Mouse (Mus musculus): ENCODE data around the gene Greb1.

DNA sequence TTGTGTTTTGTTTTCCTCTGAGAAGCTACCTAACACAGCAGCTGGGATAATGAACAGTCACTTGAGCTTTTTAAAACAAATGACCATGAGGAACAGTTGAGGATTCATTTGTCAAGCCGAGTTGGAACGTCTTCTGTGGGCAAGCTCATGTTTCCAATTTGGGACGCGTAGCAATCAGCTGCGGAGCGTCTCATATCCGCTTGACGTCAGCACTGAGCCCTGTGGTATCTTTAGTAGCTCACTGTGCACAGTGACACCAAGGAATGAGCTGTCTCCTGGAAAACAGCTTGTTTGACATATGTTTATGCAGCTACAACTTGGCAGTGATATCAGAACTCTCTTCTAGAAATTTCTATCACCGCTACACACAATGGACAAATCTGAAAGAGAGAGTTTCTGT, 35.5 kb upstream of the Greb1 start:
- no peak for TF ChIP-seq TAL1 (IDR thresholded peaks at IDR 0.05; ENCODE audit: low read length)
- TF ChIP-seq GATA1 (IDR thresholded peaks at IDR 0.05; ENCODE audit: low read length), result no peak
